Mouse (Mus musculus): ENCODE data around the gene Chmp4b. TPM values are rescaled to one million over a fixed set of nuclear protein-coding genes. Genes with fewer than 3 reads are reported as not detected.

Chmp4b gene
- total and polyA plus RNA-seq, 3 experiments: 118 to 196 TPM; not detected in 1

DNA sequence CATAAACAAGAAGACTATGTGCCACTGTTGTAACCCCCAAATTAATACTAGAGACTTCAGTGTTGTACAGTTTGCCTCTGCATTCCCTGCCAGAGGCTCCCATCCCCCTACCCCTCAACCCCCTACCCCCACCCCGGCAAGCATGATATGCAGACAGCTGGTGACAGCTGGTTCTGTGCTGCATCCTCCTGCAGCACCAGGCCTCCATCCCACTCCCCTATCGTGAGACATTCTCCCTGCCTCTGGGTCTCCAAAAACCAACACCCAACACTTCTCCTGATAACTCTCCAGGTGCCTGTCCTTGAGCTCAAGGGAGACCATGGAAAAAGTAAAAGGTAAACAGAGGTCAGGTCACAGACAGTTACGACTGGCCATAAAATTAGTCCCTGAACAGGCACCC lies 78.2 kb downstream of the Chmp4b start:
- TF ChIP-seq ZMIZ1 (IDR thresholded peaks at IDR 0.05; ENCODE audit: low read depth, low read length): no peak
- TF ChIP-seq MEF2A (IDR thresholded peaks at IDR 0.05; ENCODE audit: extremely low read depth, insufficient replicate concordance, low read depth, low read length, poor library complexity, severe bottlenecking): no peak
- TF ChIP-seq NRF1 (IDR thresholded peaks at IDR 0.05; ENCODE audit: insufficient read depth, low read depth, low read length, poor library complexity, severe bottlenecking): no peak
- no peak for TF ChIP-seq TBP (IDR thresholded peaks at IDR 0.05; ENCODE audit: low read depth, low read length)
- no peak for TF ChIP-seq EP300 (IDR thresholded peaks at IDR 0.05; ENCODE audit: low read depth in 1 of 2, low read length in 2 of 2)
- no peaks in the 10 kb centered on the region for H3K79me2 ChIP-seq (ENCODE audit: control insufficient read depth, insufficient read depth, low read length, poor library complexity)
- no peak overlapping the region for H3K27ac ChIP-seq (ENCODE audit: control insufficient read depth, low read depth, low read length)
- no peak for DNase-seq (ENCODE audit: low read depth, low spot score)
- H3K27me3 ChIP-seq (ENCODE audit: control insufficient read depth in 1 of 2, insufficient read depth in 2 of 2, low read length in 2 of 2): peaks cover 1 to 5% of the 10 kb centered on the region in 2 experiments; a peak in 3 of 4 replicates
- H3K9ac ChIP-seq (ENCODE audit: control insufficient read depth, low read depth, low read length, poor library complexity, severe bottlenecking): no peak overlapping the region
- H3K36me3 ChIP-seq (ENCODE audit: control insufficient read depth in 1 of 2, insufficient read depth in 2 of 2, low read length in 2 of 2): no peaks in the 10 kb centered on the region; a peak in 1 of 4 replicates
- no peak overlapping the region for H3K4me3 ChIP-seq (ENCODE audit: control insufficient read depth in 1 of 2, insufficient read depth in 1 of 2, low read depth in 2 of 2, low read length in 2 of 2)
- peaks cover 0 to 4% of the 10 kb centered on the region in 2 experiments; a peak in 1 of 4 replicates for H3K4me1 ChIP-seq (ENCODE audit: control insufficient read depth in 1 of 2, insufficient read depth in 2 of 2, low read length in 2 of 2)
- H3K9me3 ChIP-seq (replicated peaks; ENCODE audit: insufficient read depth, low read length): no peaks in the 10 kb centered on the region

DNA sequence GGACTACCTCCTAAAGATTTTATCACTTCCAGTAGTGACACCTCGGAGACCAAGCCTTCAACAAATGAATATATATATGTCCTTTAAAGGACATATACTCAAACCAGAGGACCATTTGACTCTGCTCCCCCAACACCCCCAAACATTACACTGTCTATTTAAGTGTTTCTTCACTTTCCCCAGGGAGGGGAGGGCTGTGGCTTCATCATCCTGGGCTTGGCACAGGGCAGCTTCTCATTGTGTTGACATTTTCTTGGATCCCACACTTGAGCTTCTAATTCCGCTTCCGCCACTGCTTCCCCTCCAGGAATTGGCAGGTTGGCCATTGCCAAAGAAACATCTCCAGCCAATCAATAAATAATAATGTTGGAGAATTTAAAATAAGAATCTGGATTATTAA lies 79.3 kb downstream of the Chmp4b start:
- no peak for DNase-seq (ENCODE audit: low read depth, low spot score)
- H3K9me3 ChIP-seq (replicated peaks; ENCODE audit: insufficient read depth, low read length): no peaks in the 10 kb centered on the region
- no peak overlapping the region for H3K4me3 ChIP-seq (ENCODE audit: control insufficient read depth in 1 of 2, insufficient read depth in 1 of 2, low read depth in 2 of 2, low read length in 2 of 2)
- H3K4me1 ChIP-seq (ENCODE audit: control insufficient read depth in 1 of 2, insufficient read depth in 2 of 2, low read length in 2 of 2): peaks cover 0 to 4% of the 10 kb centered on the region in 2 experiments; a peak in 1 of 4 replicates
- H3K79me2 ChIP-seq (ENCODE audit: control insufficient read depth, insufficient read depth, low read length, poor library complexity): no peaks in the 10 kb centered on the region
- H3K27me3 ChIP-seq (ENCODE audit: control insufficient read depth in 1 of 2, insufficient read depth in 2 of 2, low read length in 2 of 2): peaks cover 1 to 5% of the 10 kb centered on the region in 2 experiments; a peak in 3 of 4 replicates
- no peak overlapping the region for H3K9ac ChIP-seq (ENCODE audit: control insufficient read depth, low read depth, low read length, poor library complexity, severe bottlenecking)
- TF ChIP-seq MAX (IDR thresholded peaks at IDR 0.05; ENCODE audit: low read length): no peak
- no peak for TF ChIP-seq USF2 (IDR thresholded peaks at IDR 0.05; ENCODE audit: borderline replicate concordance in 1 of 2, insufficient read depth in 1 of 2, low read depth in 1 of 2, low read length in 2 of 2)
- TF ChIP-seq POLR2AphosphoS5 (IDR thresholded peaks at IDR 0.05; ENCODE audit: borderline replicate concordance, low read depth, low read length): no peak
- no peak for TF ChIP-seq NELFE (IDR thresholded peaks at IDR 0.05; ENCODE audit: low read depth, low read length)
- no peak for TF ChIP-seq ZC3H11A (IDR thresholded peaks at IDR 0.05; ENCODE audit: low read depth, low read length)
- no peak for TF ChIP-seq MAFK (IDR thresholded peaks at IDR 0.05; ENCODE audit: borderline replicate concordance, low read depth, low read length)
- no peak for TF ChIP-seq ZNF384 (IDR thresholded peaks at IDR 0.05; ENCODE audit: low read depth, low read length)
- no peak for TF ChIP-seq EP300 (IDR thresholded peaks at IDR 0.05; ENCODE audit: low read depth in 1 of 2, low read length in 2 of 2)
- TF ChIP-seq TCF12 (IDR thresholded peaks at IDR 0.05; ENCODE audit: low read depth, low read length): no peak
- TF ChIP-seq ZKSCAN1 (IDR thresholded peaks at IDR 0.05; ENCODE audit: low read depth, low read length): no peak
- TF ChIP-seq MXI1 (IDR thresholded peaks at IDR 0.05; ENCODE audit: low read depth, low read length): no peak
- TF ChIP-seq MAZ (IDR thresholded peaks at IDR 0.05; ENCODE audit: low read depth, low read length): no peak
- no peak for TF ChIP-seq HCFC1 (IDR thresholded peaks at IDR 0.05; ENCODE audit: low read depth, low read length)
- no peak for TF ChIP-seq CHD1 (IDR thresholded peaks at IDR 0.05; ENCODE audit: low read depth, low read length)
- TF ChIP-seq MYC (IDR thresholded peaks at IDR 0.05; ENCODE audit: low read depth, low read length): no peak
- TF ChIP-seq JUND (IDR thresholded peaks at IDR 0.05; ENCODE audit: low read depth, low read length): no peak
- no peak for TF ChIP-seq POLR2AphosphoS2 (IDR thresholded peaks at IDR 0.05; ENCODE audit: low read length)
- TF ChIP-seq UBTF (IDR thresholded peaks at IDR 0.05; ENCODE audit: borderline replicate concordance, insufficient read depth, low read depth, low read length): no peak
- no peak overlapping the region for H3K27ac ChIP-seq (ENCODE audit: control insufficient read depth, low read depth, low read length)
- no peaks in the 10 kb centered on the region; a peak in 1 of 4 replicates for H3K36me3 ChIP-seq (ENCODE audit: control insufficient read depth in 1 of 2, insufficient read depth in 2 of 2, low read length in 2 of 2)
